Mouse (Mus musculus) heart, adult 2 months (tissue): ENCODE data around the gene Gm20388. TPM values are rescaled to one million over a fixed set of nuclear protein-coding genes. Genes with fewer than 3 reads are reported as not detected.

Experiments
- DNase-seq, 2 experiments: peaks; one replicate each; pipeline ENCODE4 v3.0.0; 2021
- H3K27ac ChIP-seq: fragments of 200-600 bp; 2 replicates; pipeline ENCODE4 v1.8.1; 2022
- H3K27me3 ChIP-seq: fragments of 200-500 bp; 2 replicates; pipeline ENCODE4 v1.6.1; 2012; ENCODE audit warnings: mild to moderate bottlenecking, low read length, inconsistent platforms, mixed read lengths; ENCODE audit not compliant: control insufficient read depth, insufficient read depth
- H3K36me3 ChIP-seq: fragments of 200-500 bp; 2 replicates; pipeline ENCODE4 v1.6.1; 2012; ENCODE audit warnings: low read length, inconsistent platforms; ENCODE audit not compliant: control insufficient read depth, insufficient read depth
- H3K4me1 ChIP-seq: fragments of 200-500 bp; 2 replicates; pipeline ENCODE4 v1.6.1; 2011; ENCODE audit warnings: low read length; ENCODE audit not compliant: control insufficient read depth, insufficient read depth
- H3K4me3 ChIP-seq: fragments of 200-600 bp; 2 replicates; pipeline ENCODE4 v1.8.1; 2022
- H3K79me2 ChIP-seq: fragments of 200-500 bp; replicated peaks from 2 replicates; pipeline ENCODE4 v1.6.1; 2012; ENCODE audit warnings: mild to moderate bottlenecking, inconsistent platforms, low read length, moderate library complexity, mixed read lengths; ENCODE audit not compliant: control insufficient read depth, insufficient read depth
- H3K9ac ChIP-seq: fragments of 200-500 bp; 2 replicates; pipeline ENCODE4 v1.6.1; 2012; ENCODE audit warnings: low read depth, mild to moderate bottlenecking, control low read depth, inconsistent platforms, low read length, mixed read lengths
- CTCF ChIP-seq: fragments of 200-600 bp; IDR thresholded peaks from 2 replicates; pipeline ENCODE4 v1.8.1; 2022; ENCODE audit warnings: antibody characterized with exemption, mild to moderate bottlenecking, moderate library complexity
- EP300 ChIP-seq: fragments of 200-500 bp; IDR thresholded peaks from 2 replicates; pipeline ENCODE4 v1.6.1; 2011; ENCODE audit warnings: low read depth, low read length, control low read depth; ENCODE audit not compliant: insufficient read depth
- POLR2A ChIP-seq: fragments of 200-500 bp; IDR thresholded peaks from 2 replicates; pipeline ENCODE4 v1.6.1; 2011; ENCODE audit warnings: mild to moderate bottlenecking, low read depth, low read length, control low read depth; ENCODE audit not compliant: insufficient read depth
- WGBS: fragments of 180-500 bp; shearing (Covaris S2); methylation state at CpG from one replicate; pipeline ENCODE4 v1.1.7; 2018; 5-methylcytosine and 5-hydroxymethylcytosine counted together
- intact Hi-C: fragments of 180-260 bp; cut with DNase I; formaldehyde crosslinking; loops from one replicate; pipeline ENCODE4 v1.15.1; 2025
- polyA plus RNA-seq: library from polyadenylated mRNA; depleted of rRNA; stranded (reverse); fragments of >200 nt; gene quantifications from 2 replicates; pipeline ENCODE4 v1.2.3, GENCODE M21; 2012
- total RNA-seq, 2 experiments: library from RNA; stranded (reverse); gene quantifications; 2 replicates each; pipeline ENCODE4 v1.2.3; 2021

Gm20388 gene
- total and polyA plus RNA-seq, 3 experiments, result 1.8 to 32.3 TPM; not detected in 1

GRCm38 (mm10) chr8:122126659-122127058 lies 2216.0 kb downstream of the Gm20388 start:
- DNase-seq, result no peak
- H3K4me3 ChIP-seq, result no peak overlapping the region
- WGBS, result 20% methylated on average over 8 of the region's 8 CpGs
- TF ChIP-seq POLR2A (no peak), EP300 (no peak), CTCF (no peak)
- H3K27ac ChIP-seq, result no peak overlapping the region
- H3K79me2 ChIP-seq, result no peaks in the 10 kb centered on the region
- H3K9ac ChIP-seq, result no peak overlapping the region
- no peaks in the 10 kb centered on the region for H3K4me1 ChIP-seq
- intact Hi-C loops, result no loop called here
- no peaks in the 10 kb centered on the region for H3K36me3 ChIP-seq
- H3K27me3 ChIP-seq, result no peaks in the 10 kb centered on the region

- H3K27me3 ChIP-seq, result no peaks in the 10 kb centered on the region
- 46% methylated on average over 3 of the region's 3 CpGs for WGBS
- peak overlapping the region; percentile 47; the same call in 1 of the 2 replicates for H3K27ac ChIP-seq
- H3K4me1 ChIP-seq, result peaks cover 4% of the 10 kb centered on the region; the same call in 1 of the 2 replicates
- TF ChIP-seq POLR2A, result no peak
- TF ChIP-seq EP300, result peak; percentile 53; the same call in 1 of the 2 replicates
- H3K36me3 ChIP-seq, result no peaks in the 10 kb centered on the region
- no peaks in the 10 kb centered on the region for H3K79me2 ChIP-seq
- intact Hi-C loops, result no loop called here
- no peak overlapping the region for H3K4me3 ChIP-seq
- no peak overlapping the region for H3K9ac ChIP-seq
- DNase-seq, result peak; percentile 41 to 73
These were observed 2223.5 kb downstream of the Gm20388 start for GRCm38 (mm10) chr8:122134121-122134529.

- DNase-seq, result no peak
- H3K27me3 ChIP-seq, result no peaks in the 10 kb centered on the region
- intact Hi-C loops, result no loop called here
- no peaks in the 10 kb centered on the region for H3K36me3 ChIP-seq
- no peaks in the 10 kb centered on the region for H3K79me2 ChIP-seq
- H3K4me3 ChIP-seq, result no peak overlapping the region
- peaks cover 5% of the 10 kb centered on the region for H3K4me1 ChIP-seq
- H3K9ac ChIP-seq, result no peak overlapping the region
- no peak overlapping the region for H3K27ac ChIP-seq
- WGBS, result 78% methylated on average over 5 of the region's 5 CpGs
- peak; percentile 52 for TF ChIP-seq CTCF
- no peak for TF ChIP-seq EP300
- TF ChIP-seq POLR2A, result no peak
These were observed 2224.9 kb downstream of the Gm20388 start for GRCm38 (mm10) chr8:122135494-122135893.

GRCm38 (mm10) chr8:122139784-122140183 lies 2229.1 kb downstream of the Gm20388 start:
- H3K36me3 ChIP-seq, result no peaks in the 10 kb centered on the region
- peak; percentile 84 to 85 for DNase-seq
- WGBS, result 25% methylated on average over 5 of the region's 5 CpGs
- peaks cover 7% of the 10 kb centered on the region for H3K4me1 ChIP-seq
- H3K79me2 ChIP-seq, result no peaks in the 10 kb centered on the region
- peak overlapping the region; percentile 45; the same call in 1 of the 2 replicates for H3K27ac ChIP-seq
- H3K4me3 ChIP-seq, result no peak overlapping the region; the same call in 1 of the 2 replicates
- no peaks in the 10 kb centered on the region for H3K27me3 ChIP-seq
- TF ChIP-seq EP300 (peak; percentile 89), POLR2A (peak; percentile 69), CTCF (peak; percentile 96)
- peak overlapping the region; percentile 51 for H3K9ac ChIP-seq
- intact Hi-C loops, result loop anchor here (2.0 to 5.0 kb wide), 2 partner anchors 93 to 161 kb away; no protein-coding TSS in a partner anchor

- no peak for DNase-seq
- H3K36me3 ChIP-seq, result no peaks in the 10 kb centered on the region
- no peaks in the 10 kb centered on the region for H3K27me3 ChIP-seq
- no peak overlapping the region for H3K9ac ChIP-seq
- H3K4me1 ChIP-seq, result peaks cover 10% of the 10 kb centered on the region
- H3K4me3 ChIP-seq, result no peak overlapping the region
- TF ChIP-seq POLR2A (no peak), CTCF (no peak), EP300 (no peak)
- H3K27ac ChIP-seq, result peak overlapping the region; percentile 24; the same call in 1 of the 2 replicates
- intact Hi-C loops, result loop anchor here (5.0 kb wide), 1 partner anchor 92 kb away; no protein-coding TSS in a partner anchor
- WGBS, result 92% methylated on average over 4 of the region's 4 CpGs
- H3K79me2 ChIP-seq, result no peaks in the 10 kb centered on the region
These were observed 2229.8 kb downstream of the Gm20388 start for GRCm38 (mm10) chr8:122140411-122140810.

- TF ChIP-seq CTCF, result no peak
- no peak for TF ChIP-seq EP300
- TF ChIP-seq POLR2A, result no peak
- intact Hi-C loops, result loop anchor here (5.0 kb wide), 1 partner anchor 90 kb away; no protein-coding TSS in a partner anchor
- WGBS, result 57% methylated on average over 4 of the region's 4 CpGs
- H3K27ac ChIP-seq, result peak overlapping the region; percentile 48
- DNase-seq, result peak in 1 of 2 experiments; percentile 46
- H3K27me3 ChIP-seq, result no peaks in the 10 kb centered on the region
- H3K9ac ChIP-seq, result no peak overlapping the region
- no peaks in the 10 kb centered on the region for H3K36me3 ChIP-seq
- H3K4me1 ChIP-seq, result peaks cover 10% of the 10 kb centered on the region
- no peak overlapping the region for H3K4me3 ChIP-seq
- no peaks in the 10 kb centered on the region for H3K79me2 ChIP-seq
These were observed 2231.8 kb downstream of the Gm20388 start for GRCm38 (mm10) chr8:122142428-122142827.
